Mouse (Mus musculus) olfactory bulb, adult 2 months (tissue): ENCODE data around the gene Camta2.

Experiments
- CTCF ChIP-seq: fragments of 200-500 bp; IDR thresholded peaks from 2 replicates; pipeline ENCODE4 v1.5.1; 2012; ENCODE audit warnings: low read depth, mild to moderate bottlenecking, low read length, moderate library complexity; ENCODE audit not compliant: insufficient read depth
- POLR2A ChIP-seq: fragments of 200-500 bp; IDR thresholded peaks from 2 replicates; pipeline ENCODE4 v1.6.1; 2012; ENCODE audit warnings: mild to moderate bottlenecking, low read depth, low read length, moderate library complexity; ENCODE audit not compliant: insufficient read depth

DNA sequence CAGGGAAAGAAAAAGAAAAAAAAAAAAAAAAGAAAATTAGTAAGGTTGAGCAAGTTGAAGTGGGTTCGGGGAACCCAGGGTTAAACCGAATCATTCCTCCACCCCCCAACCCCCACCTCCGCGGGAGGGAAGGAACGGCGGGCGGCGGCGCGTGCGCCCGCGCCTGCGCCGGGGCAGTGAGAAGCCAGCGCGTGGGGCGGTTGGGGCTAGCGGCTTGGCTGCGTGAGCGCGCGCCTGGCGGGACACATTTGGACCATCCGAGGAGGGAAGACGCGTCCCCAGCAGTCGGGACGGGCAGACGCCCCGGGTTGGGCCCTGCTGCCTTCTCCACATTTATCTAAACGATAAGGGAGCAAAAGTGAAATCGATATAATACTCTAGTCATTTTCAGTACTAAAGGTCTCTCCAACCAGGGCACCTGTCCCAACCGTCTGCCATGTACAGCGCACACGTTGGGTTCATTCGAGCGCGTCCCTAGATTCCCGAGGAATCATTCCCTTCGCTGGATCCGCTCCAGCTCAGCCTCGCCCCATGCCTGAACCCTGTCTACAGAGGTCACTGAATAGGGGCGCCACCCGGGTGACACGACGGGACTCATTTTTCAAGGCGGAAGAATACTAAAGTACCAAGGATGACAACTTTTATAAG lies 32.9 kb downstream of the Camta2 start:
- no peak for TF ChIP-seq CTCF
- peak; percentile 65; the same call in 1 of the 2 replicates for TF ChIP-seq POLR2A
